Mouse (Mus musculus) kidney, postnatal 4 days (tissue): Measurements from ENCODE around the gene Olfr1423.
A peak's percentile ranks its signal among the peaks of the same experiment; 100 is the strongest.
"Not testable (repeated sequence)": the region's sequence is repeated elsewhere in the genome, so short reads cannot be mapped to it uniquely, and the experiment has no call there.

Experiments
- DNase-seq, 2 experiments: peaks; one replicate each; pipeline ENCODE4 v3.0.0; 2021; ENCODE audit warnings: mixed read lengths in 2 of 2

The Olfr1423 gene

GRCm38 (mm10) chr19:12006361-12006947, 34.7 kb downstream of the Olfr1423 start:
- DNase-seq = peak in 1 of 2 experiments; percentile 43

- DNase-seq = peak; percentile 90 to 92
Measured at GRCm38 (mm10) chr19:12005376-12006360, 35.4 kb downstream of the Olfr1423 start.

GRCm38 (mm10) chr19:12004216-12005008, 36.7 kb downstream of the Olfr1423 start:
- peak in 1 of 2 experiments; percentile 20 for DNase-seq

GRCm38 (mm10) chr19:12003568-12003967, 37.5 kb downstream of the Olfr1423 start:
- peak in 1 of 2 experiments; percentile 18 for DNase-seq

- no peak for DNase-seq
Measured at GRCm38 (mm10) chr19:12002791-12003190, 38.3 kb downstream of the Olfr1423 start.

GRCm38 (mm10) chr19:12002125-12002524, 39.0 kb downstream of the Olfr1423 start:
- peak; percentile 71 to 80 for DNase-seq

- DNase-seq = no peak
Measured at GRCm38 (mm10) chr19:12001686-12002085, 39.4 kb downstream of the Olfr1423 start.

GRCm38 (mm10) chr19:11995722-11996448, 45.2 kb downstream of the Olfr1423 start:
- no peak for DNase-seq

- no peak for DNase-seq
Measured at GRCm38 (mm10) chr19:11994703-11995431, 46.2 kb downstream of the Olfr1423 start.

- DNase-seq = no peak
Measured at GRCm38 (mm10) chr19:11992441-11993029, 48.6 kb downstream of the Olfr1423 start.

- DNase-seq = no peak
Measured at GRCm38 (mm10) chr19:11992034-11992433, 49.1 kb downstream of the Olfr1423 start.

GRCm38 (mm10) chr19:11989334-11989733, 51.8 kb downstream of the Olfr1423 start:
- no peak for DNase-seq

GRCm38 (mm10) chr19:11987841-11988240, 53.3 kb downstream of the Olfr1423 start:
- no peak for DNase-seq

- not testable (repeated sequence) for DNase-seq
Measured at GRCm38 (mm10) chr19:11984614-11985013, 56.5 kb downstream of the Olfr1423 start.
